Mouse (Mus musculus) 3134 (cell line): ENCODE results near the gene Galnt7.

Experiments used
- DNase-seq: peaks from one replicate; pipeline ENCODE4 v3.0.0-alpha.2; 2011; ENCODE audit warnings: low spot score; ENCODE audit not compliant: insufficient read length; ENCODE audit errors: extremely low read depth

The Galnt7 gene

DNA sequence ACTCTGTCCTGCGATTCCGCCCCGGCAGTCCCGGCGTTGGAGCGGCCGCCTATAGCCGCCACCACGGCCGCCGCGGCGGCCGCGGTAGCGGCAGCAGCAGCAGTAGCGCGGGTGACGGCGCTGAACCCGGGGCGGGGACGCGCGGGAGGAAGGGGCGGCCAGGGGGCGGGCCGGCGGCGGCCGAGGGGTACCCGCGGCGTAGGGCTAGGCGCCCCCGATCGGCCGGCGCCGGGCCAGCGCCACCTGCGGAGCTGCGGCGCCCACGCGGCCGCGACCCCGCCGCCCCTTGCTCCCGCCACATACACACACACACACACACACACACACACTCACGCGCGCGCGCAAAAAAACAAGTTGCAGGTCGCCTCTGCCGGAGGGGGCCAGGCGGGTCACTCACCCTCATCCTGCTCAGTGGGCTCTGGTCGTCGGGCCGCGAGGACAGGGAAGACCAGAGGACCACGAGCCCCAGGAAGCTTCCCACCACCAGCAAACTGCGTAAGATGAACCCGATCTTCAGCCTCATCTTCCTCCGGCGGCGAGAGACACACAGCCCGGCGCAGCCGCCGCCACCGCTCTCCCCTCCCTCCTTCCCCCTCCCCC lies at the start of gene Galnt7:
TSS of gene Galnt7 (minus strand) at position 577 of the 600 bp plus-strand sequence.
- peak; percentile 83 for DNase-seq

DNA sequence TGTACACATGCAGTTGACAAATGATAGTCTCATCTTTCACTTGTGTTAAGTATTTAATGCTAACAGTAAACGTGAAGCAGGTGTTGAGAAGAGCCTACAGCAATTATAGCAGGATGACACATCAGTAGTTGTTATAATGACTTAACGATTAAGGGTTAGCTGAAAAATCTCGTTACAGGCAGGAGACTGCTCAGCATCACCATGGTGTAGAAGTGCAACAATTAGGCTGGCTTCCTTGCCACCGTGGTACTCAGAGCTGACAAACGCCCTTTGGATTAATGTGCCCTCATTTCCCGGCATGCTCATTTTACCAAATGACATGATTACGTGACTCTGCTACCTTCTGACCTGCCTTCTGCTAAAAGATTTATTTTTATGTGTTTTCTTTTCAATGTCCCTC lies 35.8 kb upstream of the Galnt7 start:
- DNase-seq, result no peak

DNA sequence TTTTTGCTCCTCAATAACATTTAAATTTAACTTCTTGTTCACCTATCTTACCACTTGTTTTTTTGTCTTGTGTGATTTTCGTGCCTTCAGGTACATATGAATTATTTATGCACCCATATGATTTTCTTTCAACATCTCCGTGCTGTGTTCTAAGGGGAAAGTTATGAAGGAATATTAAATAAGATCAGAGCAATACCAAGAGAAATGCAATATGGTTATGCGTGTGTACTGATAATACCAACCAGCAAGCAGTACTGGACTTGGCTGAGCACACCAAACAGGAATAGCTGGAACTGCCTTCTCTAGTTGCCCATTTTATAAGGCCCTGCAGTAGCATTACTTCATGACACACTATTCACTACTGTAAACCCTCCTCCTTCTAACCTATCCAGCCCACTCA lies 33.0 kb upstream of the Galnt7 start:
- no peak for DNase-seq

DNA sequence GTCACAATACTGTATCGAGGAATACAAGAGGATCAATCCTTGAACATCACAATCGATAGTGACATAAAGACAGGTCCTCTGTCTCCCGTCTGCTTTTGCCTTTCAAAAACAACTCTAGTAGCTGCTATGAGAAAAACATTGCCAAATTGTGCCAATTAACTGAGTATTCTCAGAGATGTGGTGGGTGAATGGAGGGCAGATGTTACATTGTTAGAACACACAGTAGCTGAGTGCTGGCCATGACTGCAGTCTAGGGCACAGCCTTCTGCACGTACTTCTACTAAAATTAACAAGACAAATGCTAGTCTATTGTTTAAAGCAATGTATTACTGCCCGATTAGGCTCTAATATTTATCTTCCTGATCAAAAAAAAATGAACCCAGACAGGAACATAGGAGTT lies 27.2 kb upstream of the Galnt7 start:
- no peak for DNase-seq

DNA sequence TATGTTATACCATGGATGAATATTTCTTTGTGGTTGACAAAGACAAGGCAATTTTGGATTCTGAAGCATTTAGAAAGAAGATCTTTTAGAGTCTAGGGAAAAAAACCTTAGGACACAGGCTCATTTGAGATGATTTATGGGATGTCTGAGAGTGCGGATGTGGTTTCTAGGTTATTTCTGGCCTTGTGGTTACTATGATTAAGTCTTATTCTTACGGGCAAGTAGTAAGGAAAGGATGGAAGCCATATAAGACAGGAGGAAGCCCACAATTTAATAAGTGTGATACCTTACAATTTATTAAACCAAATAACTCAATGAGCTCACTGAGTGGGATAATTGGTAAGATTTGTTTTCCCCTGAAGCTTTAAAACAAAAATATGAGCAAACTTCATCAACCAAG lies 11.3 kb upstream of the Galnt7 start:
- peak; percentile 64 for DNase-seq

DNA sequence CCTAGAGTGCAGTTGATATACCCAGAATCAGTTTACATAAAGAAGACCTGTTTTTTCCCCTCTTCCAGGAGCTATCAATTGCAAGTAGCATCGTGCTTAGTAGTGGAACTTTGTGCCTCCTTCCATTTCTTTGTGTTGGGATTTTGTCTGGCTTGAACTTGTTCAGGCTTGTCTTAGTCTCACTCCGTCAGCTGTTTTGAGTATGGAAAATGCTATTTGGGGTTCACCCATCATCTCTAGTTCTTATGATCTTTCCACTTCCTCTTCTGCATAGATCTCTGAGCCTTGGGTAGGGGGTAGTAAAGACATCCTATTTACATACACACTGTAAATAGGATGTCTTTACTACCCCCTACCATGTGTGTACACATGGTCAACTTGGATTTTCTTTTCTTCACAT lies 7.2 kb upstream of the Galnt7 start:
- DNase-seq, result no peak

DNA sequence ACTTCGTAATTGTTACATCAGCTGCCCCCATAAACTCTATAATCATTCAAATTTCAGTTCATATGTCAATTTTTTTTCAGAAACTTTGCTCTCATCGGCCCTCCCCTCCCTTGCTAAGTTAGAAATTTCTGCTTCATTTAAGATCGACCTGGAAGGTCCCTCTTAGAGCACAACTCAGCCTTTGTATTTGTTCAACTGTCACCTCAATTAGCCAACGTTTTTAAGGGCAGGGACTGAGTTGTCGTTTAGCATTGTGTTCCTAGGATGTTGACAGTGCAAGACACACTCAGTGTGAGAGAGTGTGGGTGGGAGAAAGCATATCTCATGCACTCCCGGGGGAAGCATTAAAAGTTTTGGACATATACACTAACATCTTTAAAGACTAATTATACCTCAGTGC lies 3.6 kb upstream of the Galnt7 start:
- no peak for DNase-seq

DNA sequence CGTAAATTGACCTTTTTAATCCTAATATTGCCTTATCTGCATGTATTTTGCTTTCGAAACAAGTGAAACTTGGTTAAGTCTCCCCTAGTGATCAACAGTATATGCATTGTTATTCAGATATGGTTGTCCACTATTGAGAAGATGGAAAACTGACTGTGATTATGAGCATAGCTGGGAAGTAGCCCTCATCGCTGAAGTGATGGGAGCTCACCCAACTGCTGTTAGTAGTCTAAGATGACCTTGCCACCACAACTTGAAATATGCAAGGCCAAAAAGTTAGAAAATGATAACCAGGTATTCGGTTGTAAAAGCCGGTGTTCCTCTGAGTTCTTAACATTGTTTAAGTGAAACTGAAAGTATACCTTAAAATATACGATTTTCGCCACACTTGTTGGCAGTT lies 1.3 kb upstream of the Galnt7 start:
- no peak for DNase-seq

DNA sequence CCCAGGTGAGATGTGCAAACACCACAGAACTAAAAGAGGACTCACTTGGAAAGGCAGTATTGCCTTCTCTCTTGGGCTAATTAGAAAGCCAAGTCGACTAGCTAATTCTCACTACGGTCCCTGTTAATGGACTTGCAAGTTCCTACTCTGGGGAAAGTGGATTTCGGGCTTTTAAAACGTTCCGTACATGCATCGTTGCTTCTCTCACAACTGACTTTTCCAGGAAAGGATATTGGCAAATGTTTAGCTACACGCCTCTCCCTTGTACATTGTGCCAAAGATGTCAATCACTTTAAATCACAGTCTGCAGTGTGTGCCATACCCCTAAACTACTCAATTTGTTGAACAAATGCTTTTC lies 915 bp upstream of the Galnt7 start:
- no peak for DNase-seq

DNA sequence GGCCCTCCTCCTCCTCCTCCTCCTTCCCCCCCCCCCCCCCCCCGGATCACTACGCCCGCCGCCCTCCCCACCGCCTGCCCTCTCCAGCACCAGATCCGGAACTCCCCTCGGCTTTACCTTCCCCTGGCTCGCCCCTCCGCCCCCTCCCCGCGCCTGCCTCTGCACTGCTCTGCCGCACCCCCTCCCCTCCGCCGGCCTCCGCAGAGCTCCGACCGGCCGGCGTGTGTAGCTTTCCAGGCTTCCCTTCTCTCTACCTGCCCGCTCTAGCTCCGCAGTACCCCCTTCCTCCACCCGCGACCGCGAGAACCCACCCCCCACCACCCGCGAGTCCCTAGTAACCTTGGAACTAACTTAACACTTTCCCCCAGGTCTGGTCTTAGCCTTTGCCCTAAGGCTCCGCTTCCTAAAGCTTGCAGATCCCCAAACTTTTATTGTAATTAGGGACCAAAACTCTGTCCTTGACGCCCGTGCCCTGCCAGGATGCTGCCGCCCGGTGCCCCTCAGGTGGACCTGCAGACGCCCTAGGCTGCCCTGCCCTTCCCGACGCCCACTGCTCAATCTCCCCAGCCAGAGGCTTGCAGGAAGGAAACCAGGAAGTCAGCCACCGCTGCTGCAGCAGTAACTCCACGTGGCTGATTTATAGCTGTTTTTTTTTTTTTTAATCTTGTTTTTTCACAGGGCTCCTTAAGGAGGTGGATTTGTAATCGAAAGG lies 380 bp upstream of the Galnt7 start:
- DNase-seq, result peak; percentile 76

DNA sequence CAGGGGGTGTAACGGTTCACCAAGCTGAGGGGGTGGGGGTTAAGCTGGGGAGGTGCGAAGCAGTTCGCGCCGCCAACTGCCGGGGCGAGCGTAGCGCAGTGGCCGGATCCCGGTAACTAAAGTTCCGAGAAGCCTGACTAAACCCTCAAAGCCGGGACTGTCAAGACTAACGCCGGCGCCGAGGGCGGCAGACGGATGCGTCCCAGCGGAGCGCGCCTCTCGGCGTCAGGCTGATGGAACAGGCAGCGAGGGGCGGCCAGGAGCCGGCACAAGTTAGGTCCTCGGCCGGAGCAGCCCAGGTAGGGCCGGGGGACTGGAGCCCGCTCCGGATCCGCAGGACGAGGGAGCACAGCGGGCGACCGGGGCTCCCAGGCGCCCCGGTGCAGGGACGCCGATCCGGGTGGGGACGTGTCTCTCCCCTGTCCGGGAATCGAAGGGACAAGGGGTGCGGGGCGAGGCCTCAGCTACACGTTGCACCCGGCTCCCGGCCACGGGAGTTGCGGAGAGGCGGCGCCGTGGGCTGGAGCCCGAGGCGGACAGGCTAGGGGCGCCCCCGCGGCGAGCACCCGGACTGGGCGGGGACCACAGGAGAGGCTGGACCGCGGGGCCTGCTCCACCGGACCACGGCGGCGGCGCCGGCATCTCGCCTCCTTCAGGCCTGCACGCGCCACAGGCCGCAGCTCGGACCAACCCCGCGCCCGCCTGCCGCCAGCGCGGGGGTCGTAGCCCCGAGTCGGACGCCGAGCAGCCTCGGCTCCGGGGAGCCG lies 960 bp downstream of the Galnt7 start:
- DNase-seq, result peak; percentile 84

DNA sequence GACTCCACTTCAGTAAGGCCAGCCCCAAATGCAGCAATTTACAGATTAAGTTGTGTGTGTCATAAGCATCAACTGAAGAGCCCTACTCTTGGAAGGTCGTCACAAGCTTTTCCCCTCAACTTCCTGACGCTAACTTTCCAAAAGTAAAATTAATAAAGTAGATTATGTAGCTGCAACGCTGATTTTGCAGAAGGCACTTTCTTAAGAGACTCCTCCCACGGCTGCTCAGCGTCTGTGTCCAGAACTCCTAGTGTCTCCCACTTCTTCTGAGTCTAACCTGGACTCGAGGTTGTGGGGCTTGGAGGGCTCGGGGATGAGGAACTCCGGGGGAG lies 1.5 kb downstream of the Galnt7 start:
- DNase-seq, result no peak

DNA sequence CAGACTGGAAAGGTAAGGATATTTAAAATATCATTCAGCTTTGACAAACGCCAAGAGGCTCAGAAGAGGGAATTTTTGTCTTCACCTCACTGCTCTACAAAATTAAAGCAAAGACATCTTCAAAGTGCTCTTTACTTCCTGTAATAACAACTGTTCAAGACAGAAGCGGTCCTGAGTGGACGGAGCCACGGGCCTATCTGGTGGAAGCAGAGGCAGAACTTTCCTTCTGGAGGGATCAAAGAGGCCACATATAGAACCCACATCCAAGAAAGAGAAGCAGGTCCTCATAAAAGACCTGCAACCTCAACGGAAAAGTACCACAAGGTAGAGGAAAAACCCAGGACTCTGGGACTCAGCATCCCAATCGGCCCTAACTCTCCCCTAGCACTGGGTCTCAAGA lies 2.6 kb downstream of the Galnt7 start:
- no peak for DNase-seq

DNA sequence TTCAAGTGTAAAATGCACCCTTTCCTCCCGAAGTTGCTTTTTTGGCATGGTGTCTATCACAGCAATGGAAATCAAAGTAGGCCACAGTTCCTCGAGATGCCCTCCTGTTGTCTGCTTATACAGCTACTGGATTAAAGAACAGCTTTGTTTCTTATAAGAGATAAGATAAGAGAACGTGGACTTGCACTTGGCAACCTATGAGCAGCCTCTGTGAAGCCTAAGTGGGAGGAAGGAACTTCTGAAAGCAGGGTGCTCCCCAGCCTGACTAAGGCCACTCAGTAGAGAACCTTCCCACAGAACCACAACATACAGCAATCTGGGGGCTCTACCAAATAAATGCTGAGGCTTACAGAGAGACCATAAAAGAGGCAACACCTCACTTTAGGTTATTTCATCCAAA lies 5.3 kb downstream of the Galnt7 start:
- no peak for DNase-seq

DNA sequence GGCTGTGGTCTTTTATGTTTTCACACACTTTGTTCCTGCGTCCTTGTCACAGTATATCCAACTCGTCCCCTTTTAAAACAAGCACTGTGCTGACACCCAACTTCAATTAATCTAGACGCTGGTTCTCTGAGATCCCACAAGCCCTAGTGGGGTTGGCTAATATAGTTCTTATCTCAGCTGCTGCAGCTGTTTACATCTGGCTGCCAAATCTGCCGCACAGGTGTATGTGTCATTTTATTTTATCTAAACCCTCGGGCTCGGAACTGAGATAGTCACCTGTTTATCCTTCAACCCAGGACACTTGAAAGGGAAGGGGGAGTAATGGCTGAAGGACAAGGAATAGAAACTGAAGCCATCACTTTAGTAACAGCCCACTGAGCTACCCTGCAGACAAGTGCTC lies 8.6 kb downstream of the Galnt7 start:
- DNase-seq, result no peak

DNA sequence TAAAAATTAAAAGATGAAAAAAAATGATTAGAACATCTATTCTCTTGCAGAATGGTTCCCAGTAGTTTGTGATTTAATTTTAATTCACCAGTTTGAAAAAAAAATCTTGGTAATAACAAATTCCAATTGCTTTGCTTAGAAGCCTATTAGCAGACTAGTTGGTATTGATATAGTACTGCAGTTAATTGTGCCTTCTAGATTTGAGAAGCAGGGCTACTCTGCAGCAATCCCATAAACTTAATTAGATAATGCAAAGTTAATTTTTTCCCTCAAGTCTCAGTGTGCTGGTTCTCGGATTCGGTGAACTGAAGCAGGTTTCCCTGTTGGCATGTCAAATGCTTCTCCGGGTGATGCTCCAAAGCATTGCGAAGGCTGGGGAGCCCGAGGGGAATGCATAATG lies 10.1 kb downstream of the Galnt7 start:
- DNase-seq, result no peak

DNA sequence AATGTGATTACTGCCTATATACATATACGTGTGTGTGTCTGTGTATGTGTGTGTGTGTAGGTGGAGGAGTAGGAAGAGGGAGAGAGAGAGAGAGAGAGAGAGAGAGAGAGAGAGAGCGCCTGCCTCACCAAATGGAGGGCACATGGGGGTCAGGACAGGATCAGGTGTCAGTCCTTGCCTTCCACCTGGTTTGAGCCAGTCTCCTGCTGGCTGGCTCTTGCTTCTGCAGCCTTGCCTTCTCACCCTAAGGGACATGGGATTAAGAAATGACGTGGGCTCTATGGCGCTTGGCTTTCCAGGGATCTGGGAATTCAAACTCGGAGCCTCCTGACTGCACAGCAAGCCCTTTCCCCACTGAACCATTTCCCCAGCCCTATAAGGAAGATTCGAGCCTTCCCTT lies 13.9 kb downstream of the Galnt7 start:
- DNase-seq, result no peak

DNA sequence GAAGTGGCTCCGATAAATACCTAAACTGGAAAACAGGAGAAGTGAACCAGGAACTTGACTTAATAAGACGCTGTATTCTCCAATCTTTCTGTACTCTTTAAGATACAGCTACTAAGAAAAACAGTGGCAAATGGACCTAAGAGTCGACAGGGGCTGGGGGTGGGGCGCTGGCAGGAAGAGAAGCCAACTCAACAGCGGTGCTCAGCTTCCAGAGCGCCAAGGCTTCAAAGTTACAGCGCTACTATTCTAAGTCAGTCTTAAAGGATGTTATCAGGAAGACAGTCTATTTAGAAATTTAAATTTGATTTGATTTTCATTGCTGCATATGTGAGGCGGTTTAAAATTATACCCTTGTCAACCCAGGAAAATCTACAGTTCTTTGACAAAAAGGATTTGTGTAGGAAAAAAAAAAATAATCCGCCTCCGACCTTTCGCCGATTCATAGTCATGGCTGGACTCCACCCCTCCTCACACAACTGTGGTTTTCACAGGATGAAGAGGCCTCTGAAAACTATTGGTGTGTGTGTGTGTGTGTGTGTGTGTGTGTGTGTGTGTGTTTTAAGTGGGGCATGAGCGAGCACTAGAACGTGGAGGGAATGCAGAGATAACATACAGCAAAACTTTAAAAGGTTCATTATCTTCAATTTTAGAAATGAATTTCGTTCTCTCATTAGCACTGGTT lies 15.1 kb downstream of the Galnt7 start:
- DNase-seq, result no peak

DNA sequence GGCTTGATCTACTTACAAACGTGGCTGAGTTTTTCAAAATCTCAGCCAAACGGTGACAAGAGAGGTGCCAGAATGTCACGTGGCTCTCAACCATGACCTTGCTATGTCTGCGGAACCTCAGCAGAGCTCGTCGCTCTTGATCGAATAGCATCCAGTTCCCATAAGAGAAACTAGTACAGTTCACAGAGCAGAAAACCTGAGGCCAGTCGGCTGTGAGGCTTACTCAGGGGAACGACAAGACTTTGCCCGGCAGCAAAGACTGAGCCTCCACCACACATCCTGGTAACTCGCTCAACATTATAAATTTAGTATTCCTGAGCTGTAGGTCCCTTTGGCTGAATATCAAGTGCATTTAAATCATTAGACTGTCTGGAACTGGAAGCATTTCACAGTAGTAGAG lies 16.1 kb downstream of the Galnt7 start:
- DNase-seq, result no peak

DNA sequence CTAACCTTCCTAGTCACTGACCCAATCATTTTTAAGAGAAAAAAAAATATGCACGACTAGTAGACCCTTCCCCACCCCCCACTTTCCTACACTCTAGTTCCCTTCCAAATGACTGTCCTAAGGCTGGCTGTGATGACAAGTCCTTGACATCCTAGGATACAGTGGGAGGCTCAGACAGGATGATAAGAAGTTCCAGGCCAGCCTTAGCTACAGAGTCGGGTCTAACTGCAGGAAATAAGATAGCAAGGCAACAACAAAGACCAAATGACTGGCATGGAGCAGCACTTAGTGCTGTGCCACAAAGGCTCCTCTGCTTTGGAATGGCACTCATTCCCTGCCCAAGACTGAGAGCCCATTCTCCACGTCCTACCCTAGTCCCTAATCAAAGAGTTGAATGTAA lies 16.6 kb downstream of the Galnt7 start:
- no peak for DNase-seq

DNA sequence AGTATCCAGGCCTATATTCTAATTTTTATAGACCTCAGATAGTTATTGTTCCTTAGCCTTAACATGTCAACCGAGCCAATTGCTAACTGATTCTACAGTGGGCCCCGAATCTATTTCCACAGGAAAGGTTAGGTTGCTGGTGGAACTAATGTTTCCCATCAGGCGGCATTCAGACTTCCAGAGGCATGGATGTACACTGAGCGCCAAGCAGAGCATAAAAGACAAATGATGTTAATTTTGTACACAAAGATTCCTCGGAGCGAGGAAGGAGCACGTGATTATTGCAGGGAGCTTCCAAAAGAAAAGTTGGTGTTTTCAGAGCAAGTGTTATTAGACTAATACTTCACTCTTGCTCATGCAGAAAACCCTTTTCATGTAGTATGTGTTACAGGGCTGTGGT lies 21.1 kb downstream of the Galnt7 start:
- DNase-seq, result no peak

DNA sequence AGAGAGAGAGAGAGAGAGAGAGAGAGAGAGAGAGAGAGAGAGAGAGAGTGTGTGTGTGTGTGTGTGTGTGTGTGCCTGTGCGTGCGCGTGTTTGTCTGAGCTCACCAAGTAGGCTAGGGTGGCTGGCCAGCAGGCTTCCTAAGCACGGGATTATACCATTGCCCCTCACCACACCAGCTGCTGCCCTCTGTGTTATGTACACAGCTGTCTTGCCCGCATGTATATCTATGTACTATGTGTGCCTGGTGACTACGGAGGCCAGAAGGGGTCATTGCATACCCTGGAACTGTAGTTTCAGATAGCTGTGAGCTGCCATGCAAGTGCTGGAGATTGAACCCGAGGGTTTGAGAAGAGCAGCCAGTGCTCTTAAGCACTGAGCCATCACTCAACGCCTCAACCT lies 22.7 kb downstream of the Galnt7 start:
- no peak for DNase-seq
